Mouse (Mus musculus): ENCODE measurements around the gene Lpo.

The Lpo gene

DNA sequence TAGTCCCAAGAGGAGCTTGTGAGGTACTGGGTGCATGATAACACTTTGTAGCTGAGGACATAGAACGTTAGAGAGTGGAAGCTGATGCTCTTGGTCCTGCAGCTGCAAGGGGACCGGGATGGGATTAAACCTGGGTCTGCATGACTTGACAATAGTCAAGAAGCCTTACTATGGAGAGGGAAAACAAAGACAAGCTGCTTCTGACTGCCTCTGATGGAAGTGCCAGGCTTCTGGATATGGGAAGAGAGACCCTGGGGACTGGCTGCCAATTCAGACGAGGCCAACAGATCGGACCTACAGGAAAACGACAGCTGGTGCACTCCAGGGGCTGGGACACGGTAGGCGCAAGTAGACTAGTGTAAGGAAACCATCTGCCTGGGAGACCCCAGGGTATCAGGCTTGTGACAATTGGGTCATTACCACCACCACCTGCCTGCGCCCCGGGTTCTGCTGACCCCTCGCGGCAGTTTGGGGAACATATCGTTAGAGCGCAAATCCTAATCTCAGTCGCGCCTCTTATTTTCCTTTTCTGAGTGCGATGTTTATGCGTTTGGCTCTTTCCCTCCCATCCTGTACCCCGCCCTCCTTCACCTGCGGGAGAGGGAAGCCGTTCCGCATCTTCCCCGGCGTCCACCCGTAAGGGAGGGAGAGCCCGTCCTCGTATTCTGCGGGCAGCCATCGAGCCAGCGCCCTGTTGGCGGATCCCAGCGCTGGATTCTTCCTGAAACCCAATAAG lies 11.2 kb downstream of the Lpo start:
- TF ChIP-seq POU5F1 (IDR thresholded peaks at IDR 0.05; ENCODE audit: borderline replicate concordance, low read length) (no peak), NANOG (IDR thresholded peaks at IDR 0.05; ENCODE audit: borderline replicate concordance, low read length) (no peak), CTCF (conservative IDR thresholded peaks at IDR 0.05; ENCODE audit: low read length) (peak; percentile 71)
- Histone ChIP-seq H3K4me1 (replicated peaks; ENCODE audit: low read depth, low read length) (peaks cover 24% of the 10 kb centered on the region), H3K36me3 (ENCODE audit: insufficient read depth, low read length) (no peaks in the 10 kb centered on the region), H3K4me3 (replicated peaks; ENCODE audit: low read length) (peak overlapping the region; percentile 65), H3K9me3 (ENCODE audit: low read length) (no peaks in the 10 kb centered on the region), H3K27me3 (ENCODE audit: insufficient read depth, low read length) (peaks cover 64% of the 10 kb centered on the region)

GRCm38 (mm10) chr11:87814831-87815230 lies 13.3 kb downstream of the Lpo start:
- Histone ChIP-seq H3K4me1 (replicated peaks; ENCODE audit: low read depth, low read length) (peaks cover 24% of the 10 kb centered on the region), H3K9me3 (ENCODE audit: low read length) (no peaks in the 10 kb centered on the region), H3K27me3 (ENCODE audit: insufficient read depth, low read length) (peaks cover 59% of the 10 kb centered on the region), H3K4me3 (replicated peaks; ENCODE audit: low read length) (no peak overlapping the region), H3K36me3 (ENCODE audit: insufficient read depth, low read length) (no peaks in the 10 kb centered on the region)
- TF ChIP-seq NANOG (IDR thresholded peaks at IDR 0.05; ENCODE audit: borderline replicate concordance, low read length) (no peak), POU5F1 (IDR thresholded peaks at IDR 0.05; ENCODE audit: borderline replicate concordance, low read length) (no peak), CTCF (conservative IDR thresholded peaks at IDR 0.05; ENCODE audit: low read length) (no peak)

- peaks cover 11% of the 10 kb centered on the region for H3K4me1 ChIP-seq (replicated peaks; ENCODE audit: low read depth, low read length)
- no peaks in the 10 kb centered on the region for H3K9me3 ChIP-seq (ENCODE audit: low read length)
- TF ChIP-seq POU5F1 (IDR thresholded peaks at IDR 0.05; ENCODE audit: borderline replicate concordance, low read length) = no peak
- no peak for TF ChIP-seq CTCF (conservative IDR thresholded peaks at IDR 0.05; ENCODE audit: low read length)
- TF ChIP-seq NANOG (IDR thresholded peaks at IDR 0.05; ENCODE audit: borderline replicate concordance, low read length) = no peak
- H3K27me3 ChIP-seq (ENCODE audit: insufficient read depth, low read length) = peaks cover 49% of the 10 kb centered on the region
- H3K36me3 ChIP-seq (ENCODE audit: insufficient read depth, low read length) = no peaks in the 10 kb centered on the region
- H3K4me3 ChIP-seq (replicated peaks; ENCODE audit: low read length) = no peak overlapping the region
These were observed 16.7 kb downstream of the Lpo start for GRCm38 (mm10) chr11:87811396-87811795.

DNA sequence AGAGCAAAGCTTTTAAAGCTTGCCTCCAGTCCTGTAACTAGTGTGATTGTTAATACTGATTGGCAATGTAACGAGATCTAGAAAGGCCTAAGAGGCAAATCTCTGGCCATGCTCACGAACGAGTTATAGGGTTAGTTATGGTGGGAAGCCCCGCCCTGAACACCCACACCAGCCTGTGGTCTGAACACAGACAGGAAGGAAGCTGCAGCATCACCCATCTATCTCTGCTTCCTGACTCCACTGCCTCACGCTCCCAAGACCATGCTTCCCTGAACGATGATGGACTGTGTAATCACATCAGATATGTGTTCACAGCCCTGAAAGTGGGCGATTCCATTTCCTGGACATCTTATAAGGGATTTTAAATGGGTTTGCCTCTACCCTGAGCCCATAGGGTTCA lies 19.9 kb downstream of the Lpo start:
- Histone ChIP-seq H3K4me3 (replicated peaks; ENCODE audit: low read length) (no peak overlapping the region), H3K9me3 (ENCODE audit: low read length) (no peaks in the 10 kb centered on the region), H3K36me3 (ENCODE audit: insufficient read depth, low read length) (no peaks in the 10 kb centered on the region), H3K4me1 (replicated peaks; ENCODE audit: low read depth, low read length) (no peaks in the 10 kb centered on the region), H3K27me3 (ENCODE audit: insufficient read depth, low read length) (peaks cover 31% of the 10 kb centered on the region)
- TF ChIP-seq CTCF (conservative IDR thresholded peaks at IDR 0.05; ENCODE audit: low read length) = no peak
- no peak for TF ChIP-seq NANOG (IDR thresholded peaks at IDR 0.05; ENCODE audit: borderline replicate concordance, low read length)
- TF ChIP-seq POU5F1 (IDR thresholded peaks at IDR 0.05; ENCODE audit: borderline replicate concordance, low read length) = no peak

DNA sequence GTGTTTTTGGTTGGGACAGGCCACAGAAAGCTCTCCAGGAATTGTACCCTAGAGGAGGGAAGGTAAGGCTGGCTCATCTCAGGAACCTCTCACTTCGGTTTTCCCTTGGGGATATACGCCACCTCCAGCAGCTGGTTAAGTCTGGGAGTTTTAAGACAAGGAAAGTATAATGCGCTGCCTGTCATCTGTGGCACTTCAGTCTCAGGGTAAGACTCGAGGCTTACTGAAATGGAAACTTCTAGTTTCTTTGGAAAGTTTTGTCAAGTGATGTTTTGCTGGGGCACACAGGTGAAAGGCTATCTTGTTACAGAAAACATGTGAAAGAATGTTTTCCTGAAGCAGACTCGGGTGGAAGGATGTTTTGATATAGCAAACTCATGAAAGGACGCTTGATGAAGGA lies 20.7 kb downstream of the Lpo start:
- Histone ChIP-seq H3K4me1 (replicated peaks; ENCODE audit: low read depth, low read length) (peaks cover 4% of the 10 kb centered on the region), H3K4me3 (replicated peaks; ENCODE audit: low read length) (no peak overlapping the region), H3K9me3 (ENCODE audit: low read length) (no peaks in the 10 kb centered on the region), H3K36me3 (ENCODE audit: insufficient read depth, low read length) (no peaks in the 10 kb centered on the region), H3K27me3 (ENCODE audit: insufficient read depth, low read length) (peaks cover 32% of the 10 kb centered on the region)
- TF ChIP-seq NANOG (IDR thresholded peaks at IDR 0.05; ENCODE audit: borderline replicate concordance, low read length) (no peak), CTCF (conservative IDR thresholded peaks at IDR 0.05; ENCODE audit: low read length) (no peak), POU5F1 (IDR thresholded peaks at IDR 0.05; ENCODE audit: borderline replicate concordance, low read length) (no peak)

DNA sequence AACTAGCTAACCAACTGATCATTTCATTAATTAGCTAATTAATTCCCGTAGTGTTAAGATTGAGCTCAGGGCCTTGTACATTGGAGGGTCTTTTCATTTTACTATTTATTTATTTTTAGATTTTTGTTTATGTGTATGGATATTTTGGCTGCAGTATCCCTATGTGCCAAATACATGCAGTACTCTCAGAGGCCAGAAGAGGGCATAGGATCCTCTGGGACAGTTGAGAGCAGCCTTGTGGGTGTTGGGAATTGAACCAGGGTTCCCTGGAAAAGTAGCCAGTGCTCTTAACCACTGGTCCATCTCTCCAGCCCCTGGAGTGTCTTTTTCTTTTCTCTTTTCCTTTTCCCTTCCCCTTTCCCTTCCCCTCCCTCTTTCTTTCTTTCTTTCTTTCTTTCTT lies 22.6 kb downstream of the Lpo start:
- Histone ChIP-seq H3K4me1 (replicated peaks; ENCODE audit: low read depth, low read length) (peaks cover 14% of the 10 kb centered on the region), H3K27me3 (ENCODE audit: insufficient read depth, low read length) (peaks cover 49% of the 10 kb centered on the region), H3K9me3 (ENCODE audit: low read length) (no peaks in the 10 kb centered on the region), H3K4me3 (replicated peaks; ENCODE audit: low read length) (no peak overlapping the region), H3K36me3 (ENCODE audit: insufficient read depth, low read length) (no peaks in the 10 kb centered on the region)
- TF ChIP-seq NANOG (IDR thresholded peaks at IDR 0.05; ENCODE audit: borderline replicate concordance, low read length) (no peak), POU5F1 (IDR thresholded peaks at IDR 0.05; ENCODE audit: borderline replicate concordance, low read length) (no peak), CTCF (conservative IDR thresholded peaks at IDR 0.05; ENCODE audit: low read length) (peak; percentile 53)

DNA sequence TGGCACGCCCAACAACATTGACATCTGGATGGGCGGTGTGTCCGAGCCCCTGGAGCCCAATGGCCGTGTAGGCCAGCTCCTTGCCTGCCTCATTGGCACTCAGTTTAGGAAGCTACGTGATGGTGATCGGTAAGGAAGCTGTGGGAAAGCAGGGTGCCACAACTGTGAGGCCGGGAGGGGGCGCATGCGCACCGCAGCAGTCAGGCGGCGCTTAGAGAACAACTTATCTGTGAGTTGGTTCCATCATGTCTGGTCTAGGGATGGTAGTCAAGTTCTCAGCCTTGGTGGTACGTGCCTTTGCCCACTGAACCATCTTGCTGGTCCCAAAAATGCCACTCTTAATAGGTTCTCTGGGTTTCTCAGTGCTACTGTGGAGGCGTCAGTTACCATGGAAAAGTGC lies 25.5 kb downstream of the Lpo start:
- Histone ChIP-seq H3K27me3 (ENCODE audit: insufficient read depth, low read length) (peaks cover 47% of the 10 kb centered on the region), H3K4me1 (replicated peaks; ENCODE audit: low read depth, low read length) (peaks cover 14% of the 10 kb centered on the region), H3K36me3 (ENCODE audit: insufficient read depth, low read length) (no peaks in the 10 kb centered on the region), H3K9me3 (ENCODE audit: low read length) (no peaks in the 10 kb centered on the region), H3K4me3 (replicated peaks; ENCODE audit: low read length) (peak overlapping the region; percentile 74)
- TF ChIP-seq CTCF (conservative IDR thresholded peaks at IDR 0.05; ENCODE audit: low read length) (no peak), NANOG (IDR thresholded peaks at IDR 0.05; ENCODE audit: borderline replicate concordance, low read length) (no peak), POU5F1 (IDR thresholded peaks at IDR 0.05; ENCODE audit: borderline replicate concordance, low read length) (no peak)

DNA sequence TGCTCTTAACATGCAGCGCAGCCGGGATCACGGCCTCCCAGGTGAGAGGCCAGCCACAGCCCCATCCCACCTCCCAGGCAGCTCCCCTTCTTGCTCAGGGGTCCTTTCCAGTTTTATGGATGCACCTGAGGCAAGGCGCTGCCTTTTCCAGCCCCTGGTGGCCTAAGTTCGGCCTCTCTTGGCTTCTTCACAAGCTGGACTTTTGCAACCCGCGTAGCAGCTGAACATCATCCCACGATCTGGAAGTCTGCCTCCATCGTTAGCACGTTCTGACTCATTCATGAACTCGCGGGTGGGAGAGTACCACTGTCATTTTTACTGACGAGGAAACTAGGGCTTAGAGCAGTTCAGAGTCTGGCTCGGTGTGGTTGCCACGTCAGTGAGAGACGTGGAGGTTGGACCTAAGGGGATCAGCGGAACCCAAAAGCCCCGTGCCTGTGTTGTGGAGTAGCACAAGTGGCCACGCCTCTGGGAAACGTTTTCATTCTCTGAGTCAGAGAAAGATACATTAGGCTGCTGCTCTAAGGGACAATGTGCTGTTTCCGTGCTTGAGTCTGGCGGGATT lies 26.3 kb downstream of the Lpo start:
- H3K4me3 ChIP-seq (replicated peaks; ENCODE audit: low read length) = peak overlapping the region; percentile 74
- no peaks in the 10 kb centered on the region for H3K36me3 ChIP-seq (ENCODE audit: insufficient read depth, low read length)
- no peak for TF ChIP-seq NANOG (IDR thresholded peaks at IDR 0.05; ENCODE audit: borderline replicate concordance, low read length)
- no peak for TF ChIP-seq POU5F1 (IDR thresholded peaks at IDR 0.05; ENCODE audit: borderline replicate concordance, low read length)
- no peak for TF ChIP-seq CTCF (conservative IDR thresholded peaks at IDR 0.05; ENCODE audit: low read length)
- H3K27me3 ChIP-seq (ENCODE audit: insufficient read depth, low read length) = peaks cover 49% of the 10 kb centered on the region
- peaks cover 21% of the 10 kb centered on the region for H3K4me1 ChIP-seq (replicated peaks; ENCODE audit: low read depth, low read length)
- H3K9me3 ChIP-seq (ENCODE audit: low read length) = no peaks in the 10 kb centered on the region
